Mouse (Mus musculus) left cerebral cortex, postnatal 10 days (tissue): ENCODE measurements around the gene Msx1. TPM values are rescaled to one million over a fixed set of nuclear protein-coding genes. Genes with fewer than 3 reads are reported as not detected.
A peak's percentile ranks its signal among the peaks of the same experiment; 100 is the strongest.
"Not testable (repeated sequence)": the region's sequence is repeated elsewhere in the genome, so short reads cannot be mapped to it uniquely, and the experiment has no call there.

Experiments
- DNase-seq, 2 experiments: peaks; one replicate each; pipeline ENCODE4 v3.0.0; 2021 to 2022; ENCODE audit warnings: low spot score in 2 of 2, mixed read lengths in 1 of 2; ENCODE audit errors: extremely low spot score in 1 of 2
- intact Hi-C: fragments of 180-260 bp; cut with DNase I; formaldehyde crosslinking; loops from one replicate; pipeline ENCODE4 v1.15.1; 2025
- total RNA-seq, 2 experiments: library from RNA; stranded (reverse); gene quantifications; 2 replicates each; pipeline ENCODE4 v1.2.3; 2021

The Msx1 gene
- 1 to 10 TPM; 2.6 to 3.4 TPM for total RNA-seq

DNA sequence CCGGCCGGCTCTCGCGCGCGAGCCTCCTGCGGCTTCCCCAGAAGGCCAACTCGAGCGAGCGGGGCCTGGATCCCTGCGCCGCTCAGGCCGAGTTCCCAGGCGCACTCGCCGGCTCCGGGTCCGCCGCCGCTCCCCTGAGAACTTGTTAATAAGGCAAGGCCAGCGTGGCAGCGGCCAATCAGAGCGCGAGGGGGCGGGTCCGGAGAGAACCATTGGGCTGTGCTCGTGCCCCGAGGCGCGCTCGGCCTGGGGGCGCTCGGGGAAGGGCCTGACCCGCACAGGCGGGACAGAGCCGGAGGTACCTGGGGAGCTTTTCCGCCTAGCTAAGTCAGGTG is at the start of gene Msx1:
TSS of gene Msx1 (minus strand) at position 123 of the 335 bp plus-strand sequence.
- DNase-seq = peak; percentile 36 to 90
- intact Hi-C loops = no loop called here

DNA sequence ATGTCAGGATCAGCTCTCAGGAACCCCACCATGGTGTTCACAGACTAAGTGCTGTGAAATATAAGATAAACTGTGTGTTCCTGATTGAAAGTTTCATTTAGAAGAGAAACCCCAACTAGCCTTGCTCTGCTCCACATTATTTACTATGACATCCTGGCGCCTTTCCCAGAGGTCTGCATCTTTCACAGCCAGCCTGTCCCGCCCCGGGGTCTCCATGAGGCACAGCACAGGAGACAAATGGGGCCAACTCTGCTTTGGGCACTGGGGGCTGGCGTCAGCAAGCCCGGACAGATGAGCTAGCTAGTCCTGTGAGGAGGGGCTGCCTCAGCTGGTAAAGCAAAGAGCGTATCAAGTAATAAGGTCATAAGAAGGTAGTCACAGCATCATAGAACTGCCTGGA is 41.1 kb upstream of the Msx1 start:
- intact Hi-C loops = no loop called here

DNA sequence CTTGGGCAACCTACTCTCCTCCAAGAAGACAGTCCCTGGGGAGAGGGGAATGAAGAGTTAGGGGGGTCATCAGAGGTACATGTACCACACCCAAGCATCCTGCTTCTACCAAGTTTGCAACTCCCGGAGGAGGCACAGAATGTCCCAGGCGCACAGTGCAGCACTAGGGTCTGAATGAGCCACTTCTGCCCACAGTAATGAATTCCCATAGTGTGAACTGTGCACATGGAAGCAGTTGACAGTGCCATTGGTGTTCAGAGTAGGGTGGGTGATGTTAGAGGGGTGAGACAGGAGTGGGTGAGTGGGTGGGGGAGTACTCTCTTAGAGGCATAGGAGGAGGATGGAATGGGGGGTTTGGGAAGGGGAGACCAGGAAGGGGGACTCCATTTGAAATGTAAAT is 39.9 kb upstream of the Msx1 start:
- DNase-seq = no peak
- intact Hi-C loops = no loop called here

More for the DNA sequence above, 41.1 kb upstream of the Msx1 start:
- no peak for DNase-seq

GRCm38 (mm10) chr5:37860846-37861245 is 36.5 kb upstream of the Msx1 start:
- intact Hi-C loops = no loop called here
- DNase-seq = no peak

DNA sequence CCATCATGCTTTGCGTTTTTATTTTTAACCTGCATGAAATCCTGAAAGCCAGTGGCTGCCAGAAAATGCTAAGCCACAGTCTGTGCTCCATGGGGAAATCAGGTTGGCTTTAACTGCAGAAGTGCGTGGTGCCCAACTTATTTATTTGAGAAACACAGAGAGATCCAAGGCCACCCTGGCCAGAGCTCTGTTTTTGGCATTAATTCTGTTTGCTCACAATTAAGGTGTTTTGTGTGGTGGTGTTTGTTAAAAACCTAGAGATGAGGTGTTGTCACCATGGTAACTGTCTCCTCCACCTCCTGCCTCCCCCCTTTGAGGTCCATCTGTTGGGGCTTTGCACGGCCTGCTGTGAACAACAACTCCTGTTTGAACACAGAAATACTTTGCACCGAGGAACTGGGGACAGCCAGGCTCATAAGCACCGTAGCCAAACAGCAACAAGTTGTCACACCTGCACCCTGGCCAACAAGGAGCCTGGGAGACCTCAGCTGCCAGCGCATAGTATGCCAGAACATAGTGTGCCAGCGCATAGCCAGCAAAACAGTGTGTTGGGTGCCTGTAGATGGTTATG is 35.9 kb upstream of the Msx1 start:
- intact Hi-C loops = no loop called here
- DNase-seq = peak; percentile 50 to 55

DNA sequence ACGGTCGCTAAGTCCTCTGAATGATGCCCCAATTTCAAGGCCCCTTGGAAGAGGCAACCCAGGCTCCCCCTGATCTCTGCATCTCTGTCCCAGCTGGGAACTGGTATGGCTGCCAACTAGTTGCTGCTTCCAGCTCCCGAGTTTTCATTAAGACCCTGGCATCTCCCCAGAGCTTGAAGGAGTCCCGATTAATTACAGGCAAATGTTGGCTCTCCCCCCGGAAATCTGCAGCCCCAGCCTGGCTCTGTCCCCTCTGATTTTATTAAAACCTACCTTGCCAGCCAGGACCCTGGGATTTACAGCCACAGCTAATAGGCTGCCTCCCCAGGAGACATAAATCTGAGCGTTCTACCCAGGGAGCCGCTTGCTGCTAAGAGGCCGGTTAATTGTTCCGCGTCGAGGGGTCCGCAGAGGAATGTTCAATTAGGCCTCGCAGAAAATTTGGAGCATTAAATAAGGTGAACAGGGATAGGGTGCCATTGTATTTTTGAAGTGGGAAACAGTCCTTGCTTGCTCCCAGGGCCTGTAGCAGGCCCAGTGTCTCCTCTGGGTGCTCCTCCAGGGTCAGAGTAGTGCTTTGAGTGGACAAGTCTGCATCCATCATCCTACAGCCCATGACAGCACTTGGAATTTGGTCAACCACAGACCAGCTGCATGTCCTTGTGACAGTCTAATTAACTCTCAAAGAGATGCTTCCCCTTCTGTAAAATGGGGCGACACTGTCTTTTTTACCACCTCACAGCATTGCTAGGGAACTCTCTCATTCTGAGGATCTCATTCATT is 33.6 kb upstream of the Msx1 start:
- peak; percentile 41 to 48 for DNase-seq
- intact Hi-C loops = no loop called here

DNA sequence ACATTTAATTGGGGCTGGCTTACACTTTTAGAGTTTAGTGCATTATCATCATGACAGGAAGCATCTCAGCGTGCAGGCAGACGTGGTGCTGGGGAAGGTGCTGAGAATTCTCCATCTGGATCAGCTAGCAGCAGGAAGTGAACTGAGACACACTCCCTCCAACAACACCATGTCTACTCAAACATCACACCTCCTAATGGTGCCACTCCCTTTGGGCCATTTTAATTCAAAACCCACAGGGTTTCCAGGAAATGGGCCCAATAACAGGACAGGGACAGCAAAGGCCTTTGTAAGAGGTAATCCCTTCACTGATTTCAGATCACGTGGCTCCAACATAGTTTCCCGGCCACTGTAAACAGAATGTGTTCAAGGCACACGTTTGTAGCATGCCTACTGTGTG is 31.7 kb upstream of the Msx1 start:
- intact Hi-C loops = no loop called here

DNA sequence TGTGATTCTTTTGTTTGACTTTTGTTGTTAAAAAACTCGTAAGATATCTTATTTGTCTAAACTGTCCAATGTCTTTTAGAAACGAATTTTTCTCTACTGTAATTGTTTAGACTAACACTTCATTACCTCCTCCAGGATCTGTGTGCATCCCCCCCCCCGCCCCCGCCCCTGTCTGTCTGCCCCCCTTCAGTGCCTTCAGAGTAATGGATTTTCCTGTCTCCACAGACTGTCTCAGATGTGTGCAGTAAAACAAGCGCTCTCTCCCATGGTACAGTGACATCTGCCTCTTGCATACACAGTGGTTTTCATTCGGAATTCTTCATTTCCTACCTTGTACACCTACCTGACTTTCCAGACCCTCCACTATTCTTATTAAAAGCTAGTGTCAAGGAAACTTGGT is 29.9 kb upstream of the Msx1 start:
- intact Hi-C loops = no loop called here
- no peak for DNase-seq

More for the DNA sequence above, 31.7 kb upstream of the Msx1 start:
- no peak for DNase-seq

DNA sequence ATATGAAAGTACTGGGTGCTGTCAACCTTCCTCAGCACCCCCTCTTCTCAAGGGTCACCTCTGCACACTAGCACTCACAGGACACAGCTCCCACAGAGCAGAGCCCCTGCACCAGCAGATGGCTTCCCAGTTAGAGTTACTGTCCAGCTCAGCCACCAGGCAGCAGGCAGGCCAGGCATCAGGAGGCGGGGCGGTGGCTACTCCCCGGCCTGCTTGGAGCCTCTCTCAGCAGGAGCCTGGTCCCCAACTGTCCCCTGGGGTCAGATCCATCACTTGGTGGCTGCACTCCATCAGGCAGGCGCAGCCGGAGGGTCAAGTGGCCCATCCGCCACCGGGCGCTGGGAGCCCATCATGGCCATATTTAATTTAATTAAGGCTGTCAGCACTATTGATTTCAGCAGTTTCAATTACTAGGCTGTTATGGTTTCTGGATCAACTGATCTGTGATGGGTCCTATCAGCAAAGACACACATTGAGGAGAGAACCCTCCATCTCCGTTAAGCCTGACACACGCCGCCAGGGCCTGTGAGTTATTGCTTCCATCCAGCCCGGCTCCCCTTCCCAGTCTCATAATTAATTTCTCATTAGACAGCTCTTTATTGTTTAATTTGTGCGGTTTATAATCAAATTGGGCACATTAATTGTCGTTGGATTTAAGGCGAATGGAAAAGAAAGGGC is 27.1 kb upstream of the Msx1 start:
- no peak for DNase-seq
- intact Hi-C loops = no loop called here

GRCm38 (mm10) chr5:37848991-37849719 is 24.8 kb upstream of the Msx1 start:
- DNase-seq = no peak
- intact Hi-C loops = no loop called here

GRCm38 (mm10) chr5:37836267-37836646 is 11.9 kb upstream of the Msx1 start:
- intact Hi-C loops = no loop called here
- no peak for DNase-seq

DNA sequence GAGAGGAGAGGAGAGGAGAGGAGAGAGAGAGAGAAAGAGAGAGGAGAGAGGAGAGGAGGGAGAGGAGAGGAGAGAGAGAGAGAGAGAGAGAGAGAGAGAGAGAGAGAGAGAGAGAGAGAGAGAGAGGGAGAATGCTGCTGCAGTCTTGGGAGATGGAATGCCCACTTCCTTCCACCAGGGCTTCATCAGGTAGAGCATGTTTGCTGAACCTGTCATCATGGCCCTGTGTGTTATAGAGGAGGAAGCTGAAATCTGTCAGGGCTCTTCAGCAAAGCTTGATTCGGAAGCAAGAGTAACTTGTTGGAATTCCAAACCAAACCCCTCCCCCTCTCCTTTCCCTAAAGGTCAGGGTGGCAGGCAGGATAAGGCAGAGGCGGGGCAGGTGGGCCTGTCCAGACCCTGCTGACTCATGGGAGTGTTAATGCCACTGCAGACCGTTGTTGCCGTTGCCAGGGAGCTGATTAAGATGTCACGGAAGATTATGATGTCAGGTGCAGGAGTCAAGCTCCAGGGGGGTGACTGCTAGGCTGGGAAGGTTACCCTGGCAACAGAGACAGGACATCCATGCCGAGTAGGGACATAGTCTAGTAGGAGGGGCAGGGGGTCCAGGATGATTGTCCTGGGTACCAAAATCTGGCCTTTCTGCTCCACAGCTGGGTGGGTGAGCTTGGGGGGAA is 11.3 kb upstream of the Msx1 start:
- intact Hi-C loops = no loop called here
- no peak for DNase-seq

DNA sequence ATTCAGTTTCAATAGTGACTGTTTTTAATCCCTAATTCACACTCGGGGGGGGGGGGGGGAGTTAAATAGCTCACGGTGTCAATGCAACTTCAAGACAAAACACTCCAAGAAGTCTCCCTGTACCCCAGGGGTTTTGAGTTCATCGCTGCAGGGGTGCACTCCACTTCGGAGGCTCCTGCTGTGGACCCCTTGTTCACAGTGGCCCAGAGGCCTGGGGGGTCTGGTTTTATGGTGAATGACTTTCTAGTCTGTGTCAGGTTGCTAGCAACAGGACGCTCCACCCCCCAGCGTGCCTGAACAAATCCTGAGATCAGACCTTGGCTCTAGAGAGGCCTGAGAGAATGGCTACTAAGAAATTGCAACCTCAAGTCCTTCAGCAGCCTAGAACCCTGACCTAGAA is 8.4 kb upstream of the Msx1 start:
- no peak for DNase-seq
- intact Hi-C loops = no loop called here

DNA sequence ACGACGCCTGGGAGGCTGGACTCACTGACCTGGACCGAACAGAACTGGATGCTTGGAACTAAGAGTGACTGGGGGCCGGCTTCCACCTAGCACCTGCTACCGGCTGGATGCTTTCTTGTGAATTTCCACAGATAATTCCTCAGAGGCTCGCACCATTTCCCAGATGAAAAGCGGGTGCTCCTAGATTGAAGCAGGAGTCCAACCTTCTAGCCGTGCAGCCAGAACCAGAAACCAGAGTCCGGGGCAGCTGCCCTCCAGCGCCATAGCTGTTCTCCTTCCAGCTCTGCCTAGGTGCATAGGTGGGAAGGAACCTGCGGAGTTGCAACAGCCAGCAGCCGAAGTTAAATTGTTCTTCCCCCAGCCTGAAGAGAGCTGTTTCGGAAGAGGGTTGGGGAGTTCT is 7.6 kb upstream of the Msx1 start:
- DNase-seq = no peak
- intact Hi-C loops = no loop called here

DNA sequence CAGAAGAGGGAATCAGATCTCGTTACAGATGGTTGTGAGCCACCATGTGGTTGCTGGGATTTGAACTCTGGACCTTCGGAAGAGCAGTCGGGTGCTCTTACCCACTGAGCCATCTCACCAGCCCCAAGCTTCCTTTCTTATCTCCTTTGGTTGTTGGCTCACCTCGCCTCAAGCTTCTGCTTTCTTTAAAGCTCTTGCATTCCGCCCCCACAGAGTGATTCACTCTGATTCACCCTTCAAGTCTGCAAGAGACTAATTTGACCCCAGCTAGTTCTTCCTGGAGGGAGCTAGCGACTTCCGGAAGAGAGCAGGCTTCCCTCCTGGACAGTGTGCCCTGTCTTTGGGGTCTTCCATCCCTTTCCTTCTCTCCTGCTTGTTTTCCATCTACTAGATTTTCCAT is 6.1 kb upstream of the Msx1 start:
- DNase-seq, intact Hi-C loops: not testable (repeated sequence)

GRCm38 (mm10) chr5:37829926-37830325 is 5.5 kb upstream of the Msx1 start:
- DNase-seq = no peak
- intact Hi-C loops = loop anchor here (5.0 kb wide), 2 partner anchors 207 to 257 kb away; partner anchors contain the start of gene Stx18

GRCm38 (mm10) chr5:37829296-37829670 is 4.9 kb upstream of the Msx1 start:
- no peak for DNase-seq
- intact Hi-C loops = loop anchor here (5.0 kb wide), 2 partner anchors 208 to 258 kb away; partner anchors contain the start of gene Stx18

DNA sequence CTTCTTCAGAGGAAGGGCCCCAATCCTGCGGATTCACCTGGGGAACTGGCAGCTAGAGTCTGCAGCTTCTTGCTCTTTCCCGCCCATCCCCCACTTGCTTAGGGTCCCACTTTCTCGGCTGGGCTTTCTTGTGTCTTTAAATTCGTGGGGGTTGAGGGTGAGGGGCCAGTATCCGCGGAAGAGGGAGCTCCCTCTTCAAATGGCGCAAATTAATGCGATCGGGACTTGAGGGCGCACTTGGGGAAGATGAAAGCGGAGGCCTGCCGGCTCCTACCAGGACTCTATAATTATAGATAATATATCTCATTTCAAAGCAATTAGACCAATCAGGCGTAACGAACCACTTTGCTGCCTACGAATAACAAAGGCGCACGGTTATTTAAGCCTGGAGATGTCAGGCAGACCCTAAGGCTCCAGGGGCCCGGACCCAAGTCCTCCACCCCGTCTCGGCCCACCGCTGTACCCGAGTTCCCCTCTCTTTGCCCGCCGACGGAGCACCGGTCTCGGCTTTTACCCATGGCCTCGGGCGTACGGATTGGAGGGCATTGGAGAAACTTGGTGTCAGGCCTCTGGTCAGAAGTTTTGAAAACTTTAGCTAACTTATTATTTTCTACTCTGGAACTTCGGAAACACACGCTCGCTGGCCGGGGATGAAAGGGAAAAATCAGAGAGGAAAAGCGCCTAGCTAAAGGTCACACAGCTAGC is 4.4 kb upstream of the Msx1 start:
- intact Hi-C loops = loop anchor here (5.0 kb wide), 2 partner anchors 209 to 259 kb away; partner anchors contain the start of gene Stx18
- no peak for DNase-seq
